Mouse (Mus musculus): ENCODE measurements around the gene B3gnt7. TPM values are rescaled to one million over a fixed set of nuclear protein-coding genes. Genes with fewer than 3 reads are reported as not detected.

B3gnt7 gene
- polyA plus RNA-seq, 1 experiment, result 1.0 TPM

GRCm38 (mm10) chr1:86268492-86269189 lies 34.0 kb upstream of the B3gnt7 start:
- WGBS, result 88% methylated on average over 9 of the region's 9 CpGs
- TF ChIP-seq CTCF (IDR thresholded peaks at IDR 0.05; ENCODE audit: borderline replicate concordance, insufficient read depth, low read depth, low read length) (no peak), POLR2A (IDR thresholded peaks at IDR 0.05; ENCODE audit: borderline replicate concordance, insufficient read depth, low read length) (no peak)
- H3K4me1 ChIP-seq (ENCODE audit: control insufficient read depth, insufficient read depth, low read length), result no peaks in the 10 kb centered on the region
- H3K4me3 ChIP-seq (replicated peaks; ENCODE audit: insufficient read depth, low read depth, low read length), result no peak overlapping the region
- DNase-seq, result no peak
- no peak overlapping the region for H3K27ac ChIP-seq (ENCODE audit: insufficient read depth, low read length)
- H3K27me3 ChIP-seq (ENCODE audit: control insufficient read depth, insufficient read depth, low read length), result no peaks in the 10 kb centered on the region

- Histone ChIP-seq H3K4me1 (ENCODE audit: control insufficient read depth, insufficient read depth, low read length) (no peaks in the 10 kb centered on the region), H3K27me3 (ENCODE audit: control insufficient read depth, insufficient read depth, low read length) (no peaks in the 10 kb centered on the region), H3K27ac (ENCODE audit: insufficient read depth, low read length) (no peak overlapping the region), H3K4me3 (replicated peaks; ENCODE audit: insufficient read depth, low read depth, low read length) (no peak overlapping the region)
- WGBS, result 71% methylated on average over 4 of the region's 4 CpGs
- DNase-seq, result no peak
- TF ChIP-seq POLR2A (IDR thresholded peaks at IDR 0.05; ENCODE audit: borderline replicate concordance, insufficient read depth, low read length) (no peak), CTCF (IDR thresholded peaks at IDR 0.05; ENCODE audit: borderline replicate concordance, insufficient read depth, low read depth, low read length) (no peak)
Measured at GRCm38 (mm10) chr1:86269190-86269508, 33.5 kb upstream of the B3gnt7 start.

GRCm38 (mm10) chr1:86271707-86272106 lies 30.9 kb upstream of the B3gnt7 start:
- WGBS, result 86% methylated on average over 6 of the region's 6 CpGs
- DNase-seq, result no peak
- Histone ChIP-seq H3K27me3 (ENCODE audit: control insufficient read depth, insufficient read depth, low read length) (no peaks in the 10 kb centered on the region), H3K4me3 (replicated peaks; ENCODE audit: insufficient read depth, low read depth, low read length) (no peak overlapping the region), H3K27ac (ENCODE audit: insufficient read depth, low read length) (no peak overlapping the region), H3K4me1 (ENCODE audit: control insufficient read depth, insufficient read depth, low read length) (no peaks in the 10 kb centered on the region)
- TF ChIP-seq CTCF (IDR thresholded peaks at IDR 0.05; ENCODE audit: borderline replicate concordance, insufficient read depth, low read depth, low read length) (no peak), POLR2A (IDR thresholded peaks at IDR 0.05; ENCODE audit: borderline replicate concordance, insufficient read depth, low read length) (no peak)

GRCm38 (mm10) chr1:86277055-86277454 lies 25.6 kb upstream of the B3gnt7 start:
- Histone ChIP-seq H3K27ac (ENCODE audit: insufficient read depth, low read length) (no peak overlapping the region), H3K27me3 (ENCODE audit: control insufficient read depth, insufficient read depth, low read length) (no peaks in the 10 kb centered on the region), H3K4me3 (replicated peaks; ENCODE audit: insufficient read depth, low read depth, low read length) (no peak overlapping the region), H3K4me1 (ENCODE audit: control insufficient read depth, insufficient read depth, low read length) (no peaks in the 10 kb centered on the region)
- TF ChIP-seq POLR2A (IDR thresholded peaks at IDR 0.05; ENCODE audit: borderline replicate concordance, insufficient read depth, low read length), result no peak
- no peak for TF ChIP-seq CTCF (IDR thresholded peaks at IDR 0.05; ENCODE audit: borderline replicate concordance, insufficient read depth, low read depth, low read length)
- 91% methylated on average over 5 of the region's 5 CpGs for WGBS
- DNase-seq, result no peak

- TF ChIP-seq POLR2A (IDR thresholded peaks at IDR 0.05; ENCODE audit: borderline replicate concordance, insufficient read depth, low read length) (no peak), CTCF (IDR thresholded peaks at IDR 0.05; ENCODE audit: borderline replicate concordance, insufficient read depth, low read depth, low read length) (no peak)
- no peaks in the 10 kb centered on the region for H3K27me3 ChIP-seq (ENCODE audit: control insufficient read depth, insufficient read depth, low read length)
- no peaks in the 10 kb centered on the region for H3K4me1 ChIP-seq (ENCODE audit: control insufficient read depth, insufficient read depth, low read length)
- H3K4me3 ChIP-seq (replicated peaks; ENCODE audit: insufficient read depth, low read depth, low read length), result no peak overlapping the region
- no peak overlapping the region for H3K27ac ChIP-seq (ENCODE audit: insufficient read depth, low read length)
- DNase-seq, result no peak
- whole genome bisulfite sequencing, result 83% methylated on average over 11 of the region's 11 CpGs
Measured at GRCm38 (mm10) chr1:86281781-86282536, 20.7 kb upstream of the B3gnt7 start.

- 93% methylated on average over 5 of the region's 5 CpGs for WGBS
- TF ChIP-seq CTCF (IDR thresholded peaks at IDR 0.05; ENCODE audit: borderline replicate concordance, insufficient read depth, low read depth, low read length), result no peak
- TF ChIP-seq POLR2A (IDR thresholded peaks at IDR 0.05; ENCODE audit: borderline replicate concordance, insufficient read depth, low read length), result no peak
- H3K27me3 ChIP-seq (ENCODE audit: control insufficient read depth, insufficient read depth, low read length), result no peaks in the 10 kb centered on the region; the same call in 1 of the 2 replicates
- H3K27ac ChIP-seq (ENCODE audit: insufficient read depth, low read length), result no peak overlapping the region
- H3K4me1 ChIP-seq (ENCODE audit: control insufficient read depth, insufficient read depth, low read length), result no peaks in the 10 kb centered on the region
- DNase-seq, result no peak
- no peak overlapping the region for H3K4me3 ChIP-seq (replicated peaks; ENCODE audit: insufficient read depth, low read depth, low read length)
Measured at GRCm38 (mm10) chr1:86284101-86284500, 18.5 kb upstream of the B3gnt7 start.

GRCm38 (mm10) chr1:86285295-86285694 lies 17.3 kb upstream of the B3gnt7 start:
- 66% methylated on average over 6 of the region's 6 CpGs for WGBS
- TF ChIP-seq CTCF (IDR thresholded peaks at IDR 0.05; ENCODE audit: borderline replicate concordance, insufficient read depth, low read depth, low read length) (no peak), POLR2A (IDR thresholded peaks at IDR 0.05; ENCODE audit: borderline replicate concordance, insufficient read depth, low read length) (no peak)

GRCm38 (mm10) chr1:86287473-86287872 lies 15.2 kb upstream of the B3gnt7 start:
- H3K4me3 ChIP-seq (replicated peaks; ENCODE audit: insufficient read depth, low read depth, low read length), result no peak overlapping the region
- no peak for TF ChIP-seq POLR2A (IDR thresholded peaks at IDR 0.05; ENCODE audit: borderline replicate concordance, insufficient read depth, low read length)
- no peak for TF ChIP-seq CTCF (IDR thresholded peaks at IDR 0.05; ENCODE audit: borderline replicate concordance, insufficient read depth, low read depth, low read length)
- no peak for DNase-seq
- H3K4me1 ChIP-seq (ENCODE audit: control insufficient read depth, insufficient read depth, low read length), result no peaks in the 10 kb centered on the region
- H3K27ac ChIP-seq (ENCODE audit: insufficient read depth, low read length), result no peak overlapping the region
- 83% methylated on average over 4 of the region's 4 CpGs for WGBS
- no peaks in the 10 kb centered on the region; the same call in 1 of the 2 replicates for H3K27me3 ChIP-seq (ENCODE audit: control insufficient read depth, insufficient read depth, low read length)

More at GRCm38 (mm10) chr1:86285295-86285694, 17.3 kb upstream of the B3gnt7 start:
- Histone ChIP-seq H3K4me3 (replicated peaks; ENCODE audit: insufficient read depth, low read depth, low read length) (no peak overlapping the region), H3K27me3 (ENCODE audit: control insufficient read depth, insufficient read depth, low read length) (no peaks in the 10 kb centered on the region; the same call in 1 of the 2 replicates), H3K4me1 (ENCODE audit: control insufficient read depth, insufficient read depth, low read length) (no peaks in the 10 kb centered on the region), H3K27ac (ENCODE audit: insufficient read depth, low read length) (no peak overlapping the region)
- DNase-seq, result no peak

All from cerebellum, adult 2 months (tissue).